Mouse (Mus musculus) forebrain, postnatal 0 days (tissue): Measurements from ENCODE around the gene Slc7a12. TPM values are rescaled to one million over a fixed set of nuclear protein-coding genes. Genes with fewer than 3 reads are reported as not detected.

ENCODE experiments used
- ATAC-seq: fragments of 200-750 bp; cut with Nextera tagmentation; 2 replicates; pipeline ENCODE4 v1.8.0; 2017; ENCODE audit warnings: mild to moderate bottlenecking, moderate library complexity
- DNase-seq: peaks from one replicate; pipeline ENCODE4 v3.0.0-alpha.2; 2015
- H3K27ac ChIP-seq: fragments of 300-500 bp; sonication (generic); 2 replicates; pipeline ENCODE4 v1.5.1; 2014; ENCODE audit warnings: low read depth, mild to moderate bottlenecking, antibody characterized with exemption, low read length, moderate library complexity, mixed read lengths
- H3K27me3 ChIP-seq: fragments of 300-500 bp; sonication (generic); 2 replicates; pipeline ENCODE4 v1.6.1; 2014; ENCODE audit warnings: mild to moderate bottlenecking, low read length, mixed read lengths; ENCODE audit not compliant: insufficient read depth
- H3K36me3 ChIP-seq: fragments of 300-500 bp; sonication (generic); 2 replicates; pipeline ENCODE4 v1.6.1; 2014; ENCODE audit warnings: mild to moderate bottlenecking, moderate library complexity; ENCODE audit not compliant: insufficient read depth
- H3K4me1 ChIP-seq: fragments of 300-500 bp; sonication (generic); 2 replicates; pipeline ENCODE4 v1.6.1; 2014; ENCODE audit warnings: antibody characterized with exemption; ENCODE audit not compliant: insufficient read depth
- H3K4me2 ChIP-seq: fragments of 300-500 bp; sonication (generic); 2 replicates; pipeline ENCODE4 v1.6.1; 2014; ENCODE audit warnings: low read depth, mild to moderate bottlenecking, moderate library complexity
- H3K4me3 ChIP-seq: fragments of 300-500 bp; sonication (generic); 2 replicates; pipeline ENCODE4 v1.5.1; 2014; ENCODE audit warnings: low read depth, low read length, mixed read lengths
- H3K9ac ChIP-seq: fragments of 300-500 bp; sonication (generic); 2 replicates; pipeline ENCODE4 v1.6.1; 2014; ENCODE audit warnings: mild to moderate bottlenecking
- H3K9me3 ChIP-seq: fragments of 300-500 bp; sonication (generic); 2 replicates; pipeline ENCODE4 v1.6.1; 2016; ENCODE audit warnings: low read length
- CTCF ChIP-seq: sonication (generic); IDR thresholded peaks from 2 replicates; pipeline ENCODE4 v1.5.1; 2016; ENCODE audit warnings: antibody characterized with exemption, control low read depth, low read depth
- WGBS: fragments of 180-500 bp; shearing (Covaris S2); extraction: QIAGEN DNeasy Blood & Tissue Kit; methylation state at CpG from one replicate; pipeline ENCODE4 v1.1.7; 2014; 5-methylcytosine and 5-hydroxymethylcytosine counted together
- polyA plus RNA-seq: library from polyadenylated mRNA; unstranded; fragments of >200 nt; fragmentation: Nextera tagmentation; extraction: Ambion mirVana; gene quantifications from 2 replicates; pipeline ENCODE4 v1.2.1, GENCODE M21; 2015
- total RNA-seq: library from RNA; depleted of rRNA; stranded (reverse); fragments of >200 nt; gene quantifications from 2 replicates; pipeline ENCODE4 v1.2.3, GENCODE M21; 2014; rRNA removed

The Slc7a12 gene
- total RNA-seq, result not detected in 2 replicates
- not detected in 2 replicates for polyA plus RNA-seq

GRCm38 (mm10) chr3:14480397-14480796 is at the start of gene Slc7a12:
Gene Slc7a12, plus strand, starts transcription at chr3:14480697.
- H3K9ac ChIP-seq, result no peak within 1 kb of the TSS
- ATAC-seq, result no peak
- no peak for DNase-seq
- no peak within 1 kb of the TSS for H3K4me3 ChIP-seq
- H3K9me3 ChIP-seq, result no peaks in the 10 kb centered on the region
- H3K4me1 ChIP-seq, result no peaks in the 10 kb centered on the region
- no peak within 1 kb of the TSS for H3K27ac ChIP-seq
- no peaks in the 10 kb centered on the region for H3K36me3 ChIP-seq
- TF ChIP-seq CTCF, result no peak
- no peaks in the 10 kb centered on the region for H3K27me3 ChIP-seq
- H3K4me2 ChIP-seq, result no peak within 1 kb of the TSS

- Histone ChIP-seq H3K9me3 (no peaks in the 10 kb centered on the region), H3K4me1 (no peaks in the 10 kb centered on the region), H3K36me3 (no peaks in the 10 kb centered on the region), H3K27ac (no peak overlapping the region), H3K9ac (no peak overlapping the region), H3K4me3 (no peak overlapping the region), H3K27me3 (no peaks in the 10 kb centered on the region), H3K4me2 (no peak overlapping the region)
- DNase-seq, result no peak
- 82% methylated on average over 1 of the region's 1 CpGs for WGBS
- no peak for TF ChIP-seq CTCF
- no peak for ATAC-seq
These were observed 48.1 kb upstream of the Slc7a12 start for GRCm38 (mm10) chr3:14432381-14432780.

- no peak overlapping the region for H3K4me2 ChIP-seq
- DNase-seq (no peak), ATAC-seq (no peak)
- WGBS, result 89% methylated on average over 4 of the region's 4 CpGs
- H3K27ac ChIP-seq, result no peak overlapping the region
- H3K4me3 ChIP-seq, result no peak overlapping the region
- no peaks in the 10 kb centered on the region for H3K27me3 ChIP-seq
- no peak overlapping the region for H3K9ac ChIP-seq
- no peaks in the 10 kb centered on the region for H3K36me3 ChIP-seq
- H3K4me1 ChIP-seq, result no peaks in the 10 kb centered on the region
- no peaks in the 10 kb centered on the region for H3K9me3 ChIP-seq
- no peak for TF ChIP-seq CTCF
These were observed 34.5 kb upstream of the Slc7a12 start for GRCm38 (mm10) chr3:14446015-14446414.

GRCm38 (mm10) chr3:14446691-14447090 is 33.8 kb upstream of the Slc7a12 start:
- no peak for TF ChIP-seq CTCF
- no peak for ATAC-seq
- H3K9ac ChIP-seq, result no peak overlapping the region
- H3K36me3 ChIP-seq, result no peaks in the 10 kb centered on the region
- 97% methylated on average over 4 of the region's 4 CpGs for WGBS
- no peaks in the 10 kb centered on the region for H3K9me3 ChIP-seq
- no peak overlapping the region for H3K27ac ChIP-seq
- H3K4me3 ChIP-seq, result no peak overlapping the region
- no peaks in the 10 kb centered on the region for H3K27me3 ChIP-seq
- H3K4me1 ChIP-seq, result no peaks in the 10 kb centered on the region
- DNase-seq, result no peak
- no peak overlapping the region for H3K4me2 ChIP-seq

Other genes with a start within 250 kb of the Slc7a12 start
- 90.0 and 108 TPM in 2 replicates for gene 1810022K09Rik, start 130.6 kb downstream of the Slc7a12 start, total RNA-seq
- gene 1810022K09Rik, start 130.6 kb downstream of the Slc7a12 start, polyA plus RNA-seq, result 369 and 512 TPM in 2 replicates
- gene Car13, start 161.0 kb downstream of the Slc7a12 start, total RNA-seq, result 2.5 and 3.9 TPM in 2 replicates
- gene Car13, start 161.0 kb downstream of the Slc7a12 start, polyA plus RNA-seq, result 2.3 and 2.5 TPM in 2 replicates